Mouse (Mus musculus) yolk sac, embryonic 10.5 days (tissue): Measurements from ENCODE around the gene Cfap36.

Experiments
- DNase-seq: peaks from one replicate; pipeline ENCODE4 v3.0.0-alpha.2; 2017; ENCODE audit warnings: low spot score

Gene Cfap36

GRCm38 (mm10) chr11:29246883-29247650, at the start of gene Cfap36:
TSS of gene Cfap36 (minus strand) at chr11:29247409.
- DNase-seq, result peak; percentile 94

GRCm38 (mm10) chr11:29287305-29287704, 40.1 kb upstream of the Cfap36 start:
- no peak for DNase-seq

GRCm38 (mm10) chr11:29286040-29286439, 38.8 kb upstream of the Cfap36 start:
- DNase-seq, result no peak

GRCm38 (mm10) chr11:29274758-29275157, 27.5 kb upstream of the Cfap36 start:
- no peak for DNase-seq

GRCm38 (mm10) chr11:29267824-29268223, 20.6 kb upstream of the Cfap36 start:
- peak; percentile 22 for DNase-seq

- DNase-seq, result no peak
Measured at GRCm38 (mm10) chr11:29254643-29255042, 7.4 kb upstream of the Cfap36 start.

GRCm38 (mm10) chr11:29248386-29248785, 1.2 kb upstream of the Cfap36 start:
- DNase-seq, result no peak

- no peak for DNase-seq
Measured at GRCm38 (mm10) chr11:29247725-29248124, 516 bp upstream of the Cfap36 start.

GRCm38 (mm10) chr11:29245988-29246387, 1.2 kb downstream of the Cfap36 start:
- DNase-seq, result no peak

- DNase-seq, result no peak
Measured at GRCm38 (mm10) chr11:29241961-29242360, 5.2 kb downstream of the Cfap36 start.

- DNase-seq, result no peak
Measured at GRCm38 (mm10) chr11:29239353-29239752, 7.9 kb downstream of the Cfap36 start.

GRCm38 (mm10) chr11:29238551-29238950, 8.7 kb downstream of the Cfap36 start:
- DNase-seq, result no peak

- no peak for DNase-seq
Measured at GRCm38 (mm10) chr11:29238047-29238446, 9.2 kb downstream of the Cfap36 start.

- no peak for DNase-seq
Measured at GRCm38 (mm10) chr11:29237364-29237763, 9.8 kb downstream of the Cfap36 start.

- no peak for DNase-seq
Measured at GRCm38 (mm10) chr11:29233569-29233968, 13.6 kb downstream of the Cfap36 start.

- DNase-seq, result no peak
Measured at GRCm38 (mm10) chr11:29228957-29229356, 18.3 kb downstream of the Cfap36 start.

- no peak for DNase-seq
Measured at GRCm38 (mm10) chr11:29224754-29225153, 22.5 kb downstream of the Cfap36 start.

- no peak for DNase-seq
Measured at GRCm38 (mm10) chr11:29222310-29222709, 24.9 kb downstream of the Cfap36 start.

GRCm38 (mm10) chr11:29219055-29219454, 28.2 kb downstream of the Cfap36 start:
- no peak for DNase-seq

GRCm38 (mm10) chr11:29216196-29216595, 31.0 kb downstream of the Cfap36 start:
- no peak for DNase-seq

GRCm38 (mm10) chr11:29209774-29210173, 37.4 kb downstream of the Cfap36 start:
- DNase-seq, result no peak

- no peak for DNase-seq
Measured at GRCm38 (mm10) chr11:29203653-29204052, 43.6 kb downstream of the Cfap36 start.

GRCm38 (mm10) chr11:29188981-29189380, 58.2 kb downstream of the Cfap36 start:
- no peak for DNase-seq

- no peak for DNase-seq
Measured at GRCm38 (mm10) chr11:29181751-29182150, 65.5 kb downstream of the Cfap36 start.
